Mouse (Mus musculus) CD4-positive, CD25-positive, alpha-beta regulatory T cell, adult 2 months (primary cell): ENCODE measurements around the gene Muc1.

Source experiments
- DNase-seq: peaks from one replicate; pipeline ENCODE4 v3.0.0-alpha.2; 2012; ENCODE audit warnings: low read depth, low spot score

The Muc1 gene

GRCm38 (mm10) chr3:89233562-89234110, 4.8 kb downstream of the Muc1 start:
- DNase-seq: no peak

GRCm38 (mm10) chr3:89236516-89236915, 7.7 kb downstream of the Muc1 start:
- no peak for DNase-seq

GRCm38 (mm10) chr3:89237682-89238081, 8.8 kb downstream of the Muc1 start:
- DNase-seq: no peak

- DNase-seq: no peak
These were observed 9.6 kb downstream of the Muc1 start for GRCm38 (mm10) chr3:89238494-89238893.

- peak; percentile 77 for DNase-seq
These were observed 13.6 kb downstream of the Muc1 start for GRCm38 (mm10) chr3:89242331-89242895.

- DNase-seq: peak; percentile 83
These were observed 14.8 kb downstream of the Muc1 start for GRCm38 (mm10) chr3:89243609-89244008.

GRCm38 (mm10) chr3:89244158-89244981, 15.5 kb downstream of the Muc1 start:
- DNase-seq: peak; percentile 72

GRCm38 (mm10) chr3:89244982-89245687, 16.3 kb downstream of the Muc1 start:
- DNase-seq: peak; percentile 77

GRCm38 (mm10) chr3:89245688-89246171, 16.9 kb downstream of the Muc1 start, which contains the start of gene Krtcap2:
Gene Krtcap2, plus strand, starts transcription at chr3:89245966.
- DNase-seq: peak; percentile 80

GRCm38 (mm10) chr3:89246261-89247100, 17.6 kb downstream of the Muc1 start, which contains the start of gene Trim46:
Gene Trim46, minus strand, starts transcription at chr3:89246309.
- DNase-seq: peak; percentile 92

GRCm38 (mm10) chr3:89247466-89247865, 18.6 kb downstream of the Muc1 start:
- DNase-seq: peak; percentile 13

GRCm38 (mm10) chr3:89250435-89251040, 21.7 kb downstream of the Muc1 start:
- peak; percentile 87 for DNase-seq

GRCm38 (mm10) chr3:89251365-89251895, 22.6 kb downstream of the Muc1 start:
- DNase-seq: peak; percentile 67

- no peak for DNase-seq
These were observed 26.1 kb downstream of the Muc1 start for GRCm38 (mm10) chr3:89254994-89255393.

- DNase-seq: no peak
These were observed 27.3 kb downstream of the Muc1 start for GRCm38 (mm10) chr3:89256177-89256576.

- no peak for DNase-seq
These were observed 30.2 kb downstream of the Muc1 start, which contains the start of gene Dpm3 for GRCm38 (mm10) chr3:89259076-89259475. Gene Dpm3, plus strand, starts transcription at chr3:89259358.

GRCm38 (mm10) chr3:89260211-89260610, 31.4 kb downstream of the Muc1 start:
- DNase-seq: no peak

GRCm38 (mm10) chr3:89262417-89262816, 33.6 kb downstream of the Muc1 start:
- DNase-seq: no peak

GRCm38 (mm10) chr3:89266439-89266893, 37.6 kb downstream of the Muc1 start:
- DNase-seq: peak; percentile 89

GRCm38 (mm10) chr3:89268916-89269315, 40.1 kb downstream of the Muc1 start:
- DNase-seq: no peak
